Mouse (Mus musculus): Measurements from ENCODE around the gene Acap1. TPM values are rescaled to one million over a fixed set of nuclear protein-coding genes. Genes with fewer than 3 reads are reported as not detected.

Gene Acap1
- polyA plus RNA-seq, 1 experiment from 2014 or later: 8.1 TPM

GRCm38 (mm10) chr11:69911701-69912100, 16.4 kb upstream of the Acap1 start:
- no peak overlapping the region for H3K9ac ChIP-seq
- WGBS (ENCODE audit: insufficient replicate concordance): 86% methylated on average over 6 of the region's 6 CpGs
- no peak overlapping the region for H3K4me2 ChIP-seq
- no peak overlapping the region for H3K4me3 ChIP-seq
- no peaks in the 10 kb centered on the region for H3K9me3 ChIP-seq (replicated peaks)
- H3K4me1 ChIP-seq: peaks cover 34% of the 10 kb centered on the region
- H3K36me3 ChIP-seq: peaks cover 91% of the 10 kb centered on the region
- H3K27me3 ChIP-seq (replicated peaks): no peaks in the 10 kb centered on the region
- H3K27ac ChIP-seq: no peak overlapping the region
- ATAC-seq: no peak

GRCm38 (mm10) chr11:69910781-69911560, 15.6 kb upstream of the Acap1 start:
- Histone ChIP-seq H3K4me1 (peaks cover 26% of the 10 kb centered on the region), H3K27me3 (replicated peaks) (no peaks in the 10 kb centered on the region), H3K4me3 (no peak overlapping the region), H3K9me3 (replicated peaks) (no peaks in the 10 kb centered on the region), H3K4me2 (no peak overlapping the region), H3K27ac (no peak overlapping the region), H3K9ac (no peak overlapping the region), H3K36me3 (peaks cover 91% of the 10 kb centered on the region)
- ATAC-seq: no peak
- WGBS (ENCODE audit: insufficient replicate concordance): 89% methylated on average over 17 of the region's 17 CpGs

GRCm38 (mm10) chr11:69910177-69910576, 14.8 kb upstream of the Acap1 start:
- Histone ChIP-seq H3K4me3 (no peak overlapping the region), H3K27me3 (replicated peaks) (no peaks in the 10 kb centered on the region), H3K4me2 (no peak overlapping the region), H3K9ac (no peak overlapping the region), H3K4me1 (peaks cover 18% of the 10 kb centered on the region), H3K27ac (no peak overlapping the region), H3K9me3 (replicated peaks) (no peaks in the 10 kb centered on the region), H3K36me3 (peaks cover 91% of the 10 kb centered on the region)
- ATAC-seq: no peak
- 86% methylated on average over 8 of the region's 8 CpGs for WGBS (ENCODE audit: insufficient replicate concordance)

GRCm38 (mm10) chr11:69909174-69909573, 13.8 kb upstream of the Acap1 start:
- 81% methylated on average over 5 of the region's 5 CpGs for WGBS (ENCODE audit: insufficient replicate concordance)
- no peak overlapping the region for H3K4me3 ChIP-seq

GRCm38 (mm10) chr11:69908645-69909044, 13.3 kb upstream of the Acap1 start:
- no peak overlapping the region for H3K4me2 ChIP-seq
- H3K9me3 ChIP-seq (replicated peaks): no peaks in the 10 kb centered on the region
- peaks cover 99% of the 10 kb centered on the region for H3K36me3 ChIP-seq
- no peaks in the 10 kb centered on the region for H3K27me3 ChIP-seq (replicated peaks)
- no peak overlapping the region for H3K9ac ChIP-seq
- 88% methylated on average over 11 of the region's 11 CpGs for WGBS (ENCODE audit: insufficient replicate concordance)
- ATAC-seq: no peak
- H3K27ac ChIP-seq: no peak overlapping the region
- no peak overlapping the region for H3K4me3 ChIP-seq
- H3K4me1 ChIP-seq: peaks cover 15% of the 10 kb centered on the region

More at GRCm38 (mm10) chr11:69909174-69909573, 13.8 kb upstream of the Acap1 start:
- peaks cover 12% of the 10 kb centered on the region for H3K4me1 ChIP-seq
- ATAC-seq: no peak
- no peaks in the 10 kb centered on the region for H3K9me3 ChIP-seq (replicated peaks)
- no peaks in the 10 kb centered on the region for H3K27me3 ChIP-seq (replicated peaks)
- H3K27ac ChIP-seq: no peak overlapping the region
- H3K9ac ChIP-seq: no peak overlapping the region
- no peak overlapping the region for H3K4me2 ChIP-seq
- peaks cover 93% of the 10 kb centered on the region for H3K36me3 ChIP-seq

GRCm38 (mm10) chr11:69904311-69904710, 9.0 kb upstream of the Acap1 start:
- Histone ChIP-seq H3K27me3 (replicated peaks) (peaks cover 5% of the 10 kb centered on the region), H3K9ac (no peak overlapping the region), H3K4me1 (peaks cover 34% of the 10 kb centered on the region), H3K36me3 (peaks cover 62% of the 10 kb centered on the region), H3K4me3 (no peak overlapping the region), H3K27ac (no peak overlapping the region), H3K4me2 (no peak overlapping the region), H3K9me3 (replicated peaks) (no peaks in the 10 kb centered on the region)
- WGBS (ENCODE audit: insufficient replicate concordance): 89% methylated on average over 9 of the region's 9 CpGs
- no peak for ATAC-seq

GRCm38 (mm10) chr11:69902972-69903371, 7.6 kb upstream of the Acap1 start:
- WGBS (ENCODE audit: insufficient replicate concordance): 77% methylated on average over 12 of the region's 13 CpGs
- ATAC-seq: no peak
- peaks cover 49% of the 10 kb centered on the region for H3K36me3 ChIP-seq
- H3K9ac ChIP-seq: peak overlapping the region; percentile 92
- H3K4me1 ChIP-seq: peaks cover 46% of the 10 kb centered on the region
- H3K4me3 ChIP-seq: peak overlapping the region; percentile 86
- peak overlapping the region; percentile 95 for H3K27ac ChIP-seq
- peaks cover 8% of the 10 kb centered on the region for H3K27me3 ChIP-seq (replicated peaks)
- H3K4me2 ChIP-seq: peak overlapping the region; percentile 95
- H3K9me3 ChIP-seq (replicated peaks): no peaks in the 10 kb centered on the region

GRCm38 (mm10) chr11:69901993-69902392, 6.7 kb upstream of the Acap1 start:
- peaks cover 39% of the 10 kb centered on the region for H3K36me3 ChIP-seq
- peak overlapping the region; percentile 95 for H3K4me2 ChIP-seq
- peaks cover 47% of the 10 kb centered on the region for H3K4me1 ChIP-seq
- H3K4me3 ChIP-seq: peak overlapping the region; percentile 86
- H3K9ac ChIP-seq: peak overlapping the region; percentile 92
- under 1% methylated on average over 39 of the region's 39 CpGs for whole genome bisulfite sequencing (ENCODE audit: insufficient replicate concordance)
- peaks cover 8% of the 10 kb centered on the region for H3K27me3 ChIP-seq (replicated peaks)
- peak; percentile 2; the same call in 1 of the 2 replicates for ATAC-seq
- no peaks in the 10 kb centered on the region for H3K9me3 ChIP-seq (replicated peaks)
- peak overlapping the region; percentile 95 for H3K27ac ChIP-seq

GRCm38 (mm10) chr11:69901406-69901846, 6.1 kb upstream of the Acap1 start:
- Histone ChIP-seq H3K27me3 (replicated peaks) (peaks cover 8% of the 10 kb centered on the region), H3K4me1 (peaks cover 47% of the 10 kb centered on the region), H3K36me3 (peaks cover 33% of the 10 kb centered on the region), H3K27ac (peak overlapping the region; percentile 95), H3K9ac (peak overlapping the region; percentile 92), H3K4me2 (peak overlapping the region; percentile 95), H3K4me3 (peak overlapping the region; percentile 86), H3K9me3 (replicated peaks) (no peaks in the 10 kb centered on the region)
- under 1% methylated on average over 42 of the region's 42 CpGs for WGBS (ENCODE audit: insufficient replicate concordance)
- ATAC-seq: peak; percentile 62

GRCm38 (mm10) chr11:69900471-69901405, 5.4 kb upstream of the Acap1 start, which contains the start of the genes 2810408A11Rik and Neurl4:
Gene 2810408A11Rik, minus strand, starts transcription at chr11:69900987.
Gene Neurl4, plus strand, starts transcription at chr11:69901072.
- H3K4me1 ChIP-seq: peaks cover 49% of the 10 kb centered on the region
- peak within 1 kb of the TSS; percentile 86 for H3K4me3 ChIP-seq
- ATAC-seq: peak; percentile 91
- peak within 1 kb of the TSS; percentile 95 for H3K27ac ChIP-seq
- no peaks in the 10 kb centered on the region for H3K9me3 ChIP-seq (replicated peaks)
- peaks cover 8% of the 10 kb centered on the region for H3K27me3 ChIP-seq (replicated peaks)
- under 1% methylated on average over 38 of the region's 38 CpGs for WGBS (ENCODE audit: insufficient replicate concordance)
- peaks cover 27% of the 10 kb centered on the region for H3K36me3 ChIP-seq
- peak within 1 kb of the TSS; percentile 92 for H3K9ac ChIP-seq
- H3K4me2 ChIP-seq: peak within 1 kb of the TSS; percentile 95

GRCm38 (mm10) chr11:69899870-69900269, 4.5 kb upstream of the Acap1 start:
- peak overlapping the region; percentile 86; the same call in 1 of the 2 replicates for H3K4me3 ChIP-seq
- 45% methylated on average over 4 of the region's 4 CpGs for WGBS (ENCODE audit: insufficient replicate concordance)
- H3K9ac ChIP-seq: no peak overlapping the region; the same call in 1 of the 2 replicates
- no peaks in the 10 kb centered on the region for H3K9me3 ChIP-seq (replicated peaks)
- peaks cover 18% of the 10 kb centered on the region for H3K36me3 ChIP-seq
- H3K4me1 ChIP-seq: peaks cover 57% of the 10 kb centered on the region
- ATAC-seq: no peak
- H3K4me2 ChIP-seq: peak overlapping the region; percentile 95
- no peak overlapping the region for H3K27ac ChIP-seq
- H3K27me3 ChIP-seq (replicated peaks): peaks cover 8% of the 10 kb centered on the region

All from liver, embryonic 12.5 days (tissue).